Mouse (Mus musculus): ENCODE data around the gene Col8a1.

DNA sequence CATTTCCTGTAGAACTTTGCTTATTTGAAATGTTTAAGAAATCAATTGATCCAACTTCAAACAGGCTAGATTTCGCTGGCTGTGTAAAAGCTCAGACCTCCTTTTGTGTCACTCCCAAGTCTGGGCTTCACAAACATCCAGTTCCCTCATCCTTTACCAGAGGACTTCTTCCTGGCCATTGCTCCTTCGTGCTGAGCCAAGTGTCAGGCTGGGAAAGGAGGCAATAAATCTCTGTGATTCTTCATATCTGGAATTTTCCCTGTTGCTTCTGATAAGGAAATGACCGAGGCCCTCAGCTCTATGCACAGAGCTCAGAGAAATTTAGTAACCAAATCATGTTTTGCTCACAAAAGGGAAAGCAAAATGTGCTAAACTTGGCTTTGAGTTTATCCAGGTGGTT is 91.9 kb downstream of the Col8a1 start:
- no peak for TF ChIP-seq CTCF (IDR thresholded peaks at IDR 0.05; ENCODE audit: low read depth, low read length)
- TF ChIP-seq POLR2A (IDR thresholded peaks at IDR 0.05; ENCODE audit: borderline replicate concordance, low read depth, low read length): no peak

All from bone marrow macrophage, adult 2 months (primary cell).